In genomic region chr14:57621699-57622098, GRCm38 (mm10) we compare ENCODE assay signal across 13 mouse cellular contexts.
DNase-seq lines count a peak whose midpoint lies in the region.
"Had no signal": no experiment of that assay in that cellular context is flagged by ENCODE, and none has a peak within 500 bp of the region (broad histone marks: within the 10 kb centered on the region; RNA-seq: fewer than 3 reads in every experiment).

No protein-coding gene starts in this region.

- peak; percentile 51 for DNase-seq in cerebellum, adult 11-12 months
- DNase-seq in cerebellum, postnatal 4 days (ENCODE audit: low spot score in 2 of 2) = no peak
- peak; percentile 30 for DNase-seq in retina, postnatal 1 day
- DNase-seq in retina, embryonic 14.5 days (ENCODE audit: low spot score) = no peak
- peak; percentile 33 to 36 for DNase-seq in cerebellum, postnatal 25 days
- no peak for DNase-seq in ovary, postnatal 10 days (ENCODE audit: low spot score)
- DNase-seq in lung, postnatal 14 days = no peak
- DNase-seq: adrenal gland, postnatal 14 days; gastrocnemius, adult 2 months; gastrocnemius, postnatal 25 days; heart, postnatal 10 days; heart, postnatal 4 days; kidney, adult 11 months had no signal

Comparison
In these comparisons a context has a peak if more than half of its experiments do, and no peak if none do; other contexts are left out.
1. DNase-seq: peak in cerebellum, adult 11-12 months (single experiment), retina, postnatal 1 day (single experiment) and cerebellum, postnatal 25 days (2 of 2); none in cerebellum, postnatal 4 days (0 of 2), retina, embryonic 14.5 days (single experiment), ovary, postnatal 10 days (single experiment) and lung, postnatal 14 days (single experiment).